Mouse (Mus musculus) megakaryocyte-erythroid progenitor cell, adult 5-6 weeks (primary cell): ENCODE data around the gene Brat1. TPM values are rescaled to one million over a fixed set of nuclear protein-coding genes. Genes with fewer than 3 reads are reported as not detected.

Source experiments
- ATAC-seq: replicated peaks from 2 replicates; pipeline ENCODE4 v1.8.0; 2016; ENCODE audit warnings: mild to moderate bottlenecking, inconsistent platforms; ENCODE audit not compliant: severe bottlenecking, poor library complexity, low FRiP score, low TSS enrichment
- total RNA-seq, 2 experiments: library from RNA; stranded (forward) in 1 of 2; stranded (reverse) in 1 of 2; fragments of 200-1000, 215-1000 nt in 1 of 2; fragments of >200 nt in 1 of 2; fragmentation: Nextera tagmentation in 1 of 2; gene quantifications; 2 replicates each; pipeline ENCODE4 v1.2.3; 2014 to 2017

Brat1 gene
- total RNA-seq, 2 experiments from 2014 or later, result 14.9 to 25.7 TPM

- no peak for ATAC-seq
These were observed 31.4 kb downstream of the Brat1 start for GRCm38 (mm10) chr5:140736166-140736565.

- ATAC-seq, result no peak
These were observed 35.0 kb downstream of the Brat1 start for GRCm38 (mm10) chr5:140739813-140740212.

- ATAC-seq, result no peak
These were observed 36.2 kb downstream of the Brat1 start for GRCm38 (mm10) chr5:140741040-140741439.

GRCm38 (mm10) chr5:140741877-140742276 lies 37.1 kb downstream of the Brat1 start:
- ATAC-seq, result peak; percentile 51; the same call in 1 of the 2 replicates

GRCm38 (mm10) chr5:140743706-140744131 lies 38.9 kb downstream of the Brat1 start:
- peak; percentile 28 for ATAC-seq

GRCm38 (mm10) chr5:140748425-140748824 lies 43.6 kb downstream of the Brat1 start:
- ATAC-seq, result no peak

GRCm38 (mm10) chr5:140749062-140749875 lies 44.5 kb downstream of the Brat1 start:
- ATAC-seq, result peak; percentile 79

GRCm38 (mm10) chr5:140750925-140751324 lies 46.1 kb downstream of the Brat1 start:
- 0 out of 2 replicates have a peak, but pooled peaks have one; percentile 9 for ATAC-seq

GRCm38 (mm10) chr5:140752041-140752440 lies 47.2 kb downstream of the Brat1 start:
- no peak for ATAC-seq

GRCm38 (mm10) chr5:140752639-140753038 lies 47.8 kb downstream of the Brat1 start:
- no peak for ATAC-seq

- ATAC-seq, result no peak
These were observed 48.4 kb downstream of the Brat1 start for GRCm38 (mm10) chr5:140753223-140753622.

GRCm38 (mm10) chr5:140758864-140759263 lies 54.1 kb downstream of the Brat1 start:
- no peak for ATAC-seq

- no peak for ATAC-seq
These were observed 57.7 kb downstream of the Brat1 start for GRCm38 (mm10) chr5:140762540-140762939.

- no peak for ATAC-seq
These were observed 60.3 kb downstream of the Brat1 start for GRCm38 (mm10) chr5:140764921-140765613.

GRCm38 (mm10) chr5:140766566-140766965 lies 61.8 kb downstream of the Brat1 start:
- no peak for ATAC-seq

- ATAC-seq, result no peak; the same call in 1 of the 2 replicates
These were observed 62.9 kb downstream of the Brat1 start for GRCm38 (mm10) chr5:140767704-140768141.

- ATAC-seq, result peak; percentile 19; the same call in 1 of the 2 replicates
These were observed 63.5 kb downstream of the Brat1 start for GRCm38 (mm10) chr5:140768333-140768732.
